Comparison of ENCODE assay signal across 21 mouse cellular contexts in genomic region chr2:67107274-67107673, GRCm38 (mm10).
DNase-seq lines count a peak whose midpoint lies in the region; ATAC-seq lines count a peak whose summit lies in the region.
"Had no signal": no experiment of that assay in that cellular context is flagged by ENCODE, and none has a peak within 500 bp of the region (broad histone marks: within the 10 kb centered on the region; RNA-seq: fewer than 3 reads in every experiment).

No protein-coding gene starts in this region.

- H3K36me3 ChIP-seq in forebrain, embryonic 15.5 days = no peaks in the 10 kb centered on the region
- no peaks in the 10 kb centered on the region for H3K36me3 ChIP-seq in forebrain, embryonic 11.5 days (ENCODE audit: control insufficient read depth, insufficient read depth, low read length)
- H3K36me3 ChIP-seq: embryonic facial prominence, embryonic 13.5 days; heart, embryonic 12.5 days; hindbrain, embryonic 15.5 days had no signal

- no peak overlapping the region for H3K4me2 ChIP-seq in forebrain, embryonic 15.5 days (replicated peaks)
- H3K4me2 ChIP-seq in forebrain, embryonic 11.5 days (ENCODE audit: low read depth, low read length, severe bottlenecking) = no peak overlapping the region
- H3K4me2 ChIP-seq: embryonic facial prominence, embryonic 13.5 days; heart, embryonic 12.5 days; hindbrain, embryonic 15.5 days had no signal

- no peak overlapping the region for H3K9ac ChIP-seq in forebrain, embryonic 15.5 days (replicated peaks)
- no peak overlapping the region for H3K9ac ChIP-seq in forebrain, embryonic 11.5 days (ENCODE audit: low read length)
- H3K9ac ChIP-seq: embryonic facial prominence, embryonic 13.5 days; heart, embryonic 12.5 days; hindbrain, embryonic 15.5 days had no signal

- DNase-seq in forebrain, embryonic 11.5 days (ENCODE audit: low spot score) = no peak
- DNase-seq in brain, adult 2 months (ENCODE audit: low read depth, low spot score) = peak; percentile 28
- DNase-seq in brain, embryonic 18.5 days (ENCODE audit: low read depth, low spot score) = peak; percentile 40
- peak; percentile 4 to 6 for DNase-seq in layer of hippocampus, adult 8-10 months (ENCODE audit: low spot score in 2 of 2)
- no peak for DNase-seq in gastrocnemius, postnatal 36 days
- no peak for DNase-seq in natural killer cell, adult 2 months (ENCODE audit: low spot score in 2 of 2)
- no peak for DNase-seq in lung, postnatal 25 days (ENCODE audit: low spot score)
- DNase-seq: adrenal gland, postnatal 14 days; cerebellum, adult 11-12 months; cerebellum, adult 9-10 months; cerebellum, postnatal 36 days; gastrocnemius, postnatal 14 days; heart, postnatal 36 days had no signal

- H3K4me3 ChIP-seq in forebrain, embryonic 15.5 days = no peak overlapping the region
- no peak overlapping the region for H3K4me3 ChIP-seq in forebrain, embryonic 11.5 days (ENCODE audit: low read depth, low read length)
- H3K4me3 ChIP-seq: embryonic facial prominence, embryonic 13.5 days; heart, embryonic 12.5 days; hindbrain, embryonic 15.5 days had no signal

- H3K27me3 ChIP-seq in forebrain, embryonic 15.5 days = no peaks in the 10 kb centered on the region
- H3K27me3 ChIP-seq in forebrain, embryonic 11.5 days (ENCODE audit: control insufficient read depth, insufficient read depth, low read length) = no peaks in the 10 kb centered on the region
- H3K27me3 ChIP-seq: CH12.LX; embryonic facial prominence, embryonic 13.5 days; heart, embryonic 12.5 days; hindbrain, embryonic 15.5 days had no signal

- H3K27ac ChIP-seq in forebrain, embryonic 15.5 days (replicated peaks) = no peak overlapping the region
- no peak overlapping the region for H3K27ac ChIP-seq in forebrain, embryonic 11.5 days (ENCODE audit: low read depth, low read length)
- H3K27ac ChIP-seq: embryonic facial prominence, embryonic 13.5 days; hindbrain, embryonic 15.5 days had no signal

- intact Hi-C loops in gastrocnemius, postnatal 36 days (cut with DNase I) = no loop called here

- no peaks in the 10 kb centered on the region for H3K9me3 ChIP-seq in forebrain, embryonic 15.5 days
- H3K9me3 ChIP-seq in forebrain, embryonic 11.5 days (ENCODE audit: control insufficient read depth, low read length) = no peaks in the 10 kb centered on the region
- H3K9me3 ChIP-seq: embryonic facial prominence, embryonic 13.5 days; heart, embryonic 12.5 days; hindbrain, embryonic 15.5 days had no signal

- no peaks in the 10 kb centered on the region for H3K4me1 ChIP-seq in forebrain, embryonic 15.5 days
- no peaks in the 10 kb centered on the region for H3K4me1 ChIP-seq in forebrain, embryonic 11.5 days (replicated peaks; ENCODE audit: control insufficient read depth, insufficient read depth, low read length)
- H3K4me1 ChIP-seq: embryonic facial prominence, embryonic 13.5 days; heart, embryonic 12.5 days; hindbrain, embryonic 15.5 days had no signal

- ATAC-seq in forebrain, embryonic 15.5 days (replicated peaks) = peak; percentile 88
- no peak for ATAC-seq in forebrain, embryonic 11.5 days (replicated peaks; ENCODE audit: low FRiP score)
- ATAC-seq: activated CD4-positive, CD25-positive, alpha-beta regulatory T cell, adult 4 months; intestine, embryonic 16.5 days; Patski had no signal

Comparison
In these comparisons a context has a peak if more than half of its experiments do, and no peak if none do; other contexts are left out.
1. DNase-seq: peak in brain, adult 2 months (single experiment), brain, embryonic 18.5 days (single experiment) and layer of hippocampus, adult 8-10 months (2 of 2); none in forebrain, embryonic 11.5 days (single experiment), gastrocnemius, postnatal 36 days (0 of 2), natural killer cell, adult 2 months (0 of 2) and lung, postnatal 25 days (single experiment).